Mouse (Mus musculus): ENCODE data around the gene Auts2. TPM values are rescaled to one million over a fixed set of nuclear protein-coding genes. Genes with fewer than 3 reads are reported as not detected.
A peak's percentile ranks its signal among the peaks of the same experiment; 100 is the strongest.

Auts2 gene
- total RNA-seq, 2 experiments from 2014 or later = 28.8 to 35.3 TPM

DNA sequence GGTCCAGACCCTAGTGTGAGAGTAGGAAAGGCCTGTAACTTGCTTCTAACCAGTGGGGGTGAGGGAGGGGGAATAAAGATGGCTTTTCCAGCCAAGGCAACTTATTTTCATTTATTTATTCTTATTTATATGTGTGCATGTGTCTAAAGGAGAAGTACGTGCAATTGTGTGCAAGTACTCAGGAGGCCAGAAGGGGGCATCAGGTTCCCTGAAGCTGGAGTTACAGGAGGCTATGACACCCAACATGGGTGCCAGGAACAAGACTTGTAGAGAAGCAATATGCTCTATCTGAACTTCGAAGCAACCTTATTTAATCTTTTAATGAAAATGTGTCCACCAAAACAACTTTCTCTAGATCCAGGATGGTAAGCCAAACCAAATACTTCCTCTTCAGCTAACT, 39.7 kb downstream of the Auts2 start:
- intact Hi-C loops (cut with DNase I) = no loop called here

DNA sequence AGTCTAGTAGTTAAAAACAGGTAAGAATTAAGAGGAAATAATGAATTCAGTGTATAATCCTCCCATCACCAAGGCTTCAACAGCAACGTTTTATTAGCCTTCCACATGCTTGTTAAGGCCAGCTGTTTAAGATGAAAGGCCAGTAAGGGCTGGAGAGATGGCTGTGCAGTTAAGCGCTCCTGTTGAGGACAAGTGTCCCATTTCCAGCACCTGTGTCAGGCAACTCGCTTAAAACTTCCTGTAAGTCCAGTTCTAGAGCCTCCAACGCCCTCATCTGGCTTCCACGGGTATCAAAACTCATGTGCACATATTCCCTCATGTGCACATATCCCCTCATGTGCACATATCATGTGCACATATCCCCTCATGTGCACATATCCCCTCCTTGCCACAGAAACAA, 41.1 kb downstream of the Auts2 start:
- DNase-seq = no peak
- intact Hi-C loops (cut with DNase I) = no loop called here

More for the DNA sequence above, 39.7 kb downstream of the Auts2 start:
- DNase-seq = no peak

DNA sequence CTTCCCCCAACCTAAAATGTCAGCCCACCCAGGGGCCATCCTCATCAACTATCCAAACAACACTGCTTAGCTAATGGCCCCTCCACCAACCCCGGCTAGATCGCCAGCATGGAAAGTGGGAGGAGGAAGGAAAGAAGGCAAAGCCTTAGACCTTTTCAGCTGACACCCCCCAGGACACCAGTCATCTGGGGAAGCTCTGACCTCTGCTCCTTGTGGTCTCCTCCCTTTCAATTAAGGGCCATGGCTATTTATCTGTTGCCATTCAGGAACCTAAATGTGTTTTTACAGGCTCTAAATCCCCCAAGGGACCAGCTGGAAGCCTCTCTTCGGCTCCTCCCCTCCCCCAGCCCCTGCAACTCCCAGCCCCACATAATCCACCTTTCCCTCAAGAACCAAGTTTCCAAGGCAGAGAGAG, 42.3 kb downstream of the Auts2 start:
- intact Hi-C loops (cut with DNase I) = no loop called here
- no peak for DNase-seq

DNA sequence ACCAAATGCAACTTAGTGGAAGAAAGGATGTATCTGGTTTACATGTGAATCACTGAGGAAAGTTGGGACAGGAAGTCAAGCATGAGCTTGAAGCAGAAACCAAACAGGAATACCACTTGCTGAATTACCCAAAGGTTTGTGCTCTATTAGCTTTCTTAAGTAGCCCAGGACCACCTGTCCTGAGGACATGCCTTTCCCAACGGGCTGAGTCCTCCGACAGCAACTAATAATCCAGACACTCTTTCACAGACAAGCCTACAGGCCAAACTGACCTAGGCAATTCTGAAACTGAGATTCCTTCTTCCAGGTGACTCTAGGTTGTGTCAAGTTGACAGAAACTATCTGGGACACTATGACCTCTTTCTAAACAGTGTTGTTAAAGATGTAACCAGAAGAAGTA, 44.2 kb downstream of the Auts2 start:
- intact Hi-C loops (cut with DNase I) = no loop called here
- no peak for DNase-seq

DNA sequence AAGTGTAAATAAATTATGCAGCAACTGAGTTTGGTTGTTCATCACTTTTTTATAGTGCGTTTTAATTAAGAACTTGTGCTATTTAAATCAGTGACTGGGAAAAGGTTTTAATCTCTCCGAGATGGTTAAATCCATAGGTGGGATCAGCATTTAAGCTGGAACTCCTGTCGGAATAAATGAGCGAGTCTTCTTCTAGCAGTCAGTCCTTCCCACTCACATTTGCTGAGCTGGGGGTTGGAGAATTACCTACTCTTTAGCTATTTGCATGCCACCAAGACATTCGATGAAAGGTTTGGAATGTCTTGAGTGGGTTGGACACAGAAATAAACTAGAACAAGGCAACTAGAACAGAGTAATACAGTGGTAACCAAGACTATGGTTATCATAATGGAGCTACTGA, 45.1 kb downstream of the Auts2 start:
- intact Hi-C loops (cut with DNase I) = no loop called here
- no peak for DNase-seq

DNA sequence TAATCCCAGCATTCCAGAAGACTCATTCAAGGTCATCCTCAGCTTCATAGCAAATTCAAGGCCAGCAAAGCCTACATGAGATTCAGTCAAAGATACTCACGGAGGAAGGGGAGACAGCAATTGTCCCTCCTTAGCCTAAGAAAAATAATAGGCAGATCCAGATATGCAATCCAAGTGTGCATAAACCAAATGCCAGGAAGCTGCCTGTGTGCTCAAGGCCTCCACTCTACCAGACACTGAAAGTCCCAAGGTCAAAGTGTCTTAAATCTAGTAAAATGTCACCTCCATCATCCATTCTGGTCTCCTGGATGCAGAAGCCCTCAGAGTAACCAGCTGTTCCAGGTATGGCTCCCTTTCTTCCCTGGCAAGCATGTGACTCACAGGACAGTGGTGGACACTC, 50.4 kb downstream of the Auts2 start:
- intact Hi-C loops (cut with DNase I) = no loop called here
- no peak for DNase-seq

DNA sequence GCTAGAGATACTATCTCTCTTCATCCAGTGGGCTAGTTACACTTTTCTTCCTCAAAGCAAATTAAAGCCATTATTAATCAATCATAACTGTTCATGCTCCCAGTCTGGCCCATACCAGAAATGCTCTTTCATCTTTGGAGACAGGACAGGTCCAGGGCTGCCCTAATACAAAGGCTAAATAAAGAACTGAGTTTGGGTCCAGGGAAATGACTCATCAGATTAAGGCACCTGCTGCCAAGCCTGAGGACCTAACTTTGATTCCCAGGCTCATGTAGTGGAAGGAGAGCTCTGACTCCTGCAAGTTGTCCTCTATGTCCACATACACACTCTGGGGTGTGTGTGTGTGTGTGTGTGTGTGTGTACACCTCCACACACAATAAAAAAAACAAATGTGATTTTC, 51.1 kb downstream of the Auts2 start:
- intact Hi-C loops (cut with DNase I) = no loop called here
- DNase-seq = peak in 1 of 2 experiments; percentile 25

DNA sequence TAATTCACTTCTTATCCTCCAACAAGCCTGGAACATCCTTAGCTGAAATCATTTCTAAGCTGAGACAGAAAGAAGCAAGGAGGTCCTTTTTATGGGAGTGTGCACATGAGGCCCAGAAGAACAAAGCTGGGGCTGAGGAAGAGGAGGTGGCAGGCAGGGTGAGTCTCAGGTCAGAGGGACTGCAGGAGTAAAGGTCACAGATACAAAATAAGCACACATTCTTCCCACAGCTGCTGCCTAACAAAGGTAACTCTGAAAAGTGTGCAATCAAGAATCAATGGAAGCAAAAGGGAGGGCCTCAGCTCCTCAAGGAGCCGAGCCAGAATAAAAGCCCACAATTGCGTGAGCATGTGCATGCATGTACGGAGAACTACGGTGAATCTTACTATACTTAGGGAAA, 51.6 kb downstream of the Auts2 start:
- intact Hi-C loops (cut with DNase I) = no loop called here
- DNase-seq = no peak

DNA sequence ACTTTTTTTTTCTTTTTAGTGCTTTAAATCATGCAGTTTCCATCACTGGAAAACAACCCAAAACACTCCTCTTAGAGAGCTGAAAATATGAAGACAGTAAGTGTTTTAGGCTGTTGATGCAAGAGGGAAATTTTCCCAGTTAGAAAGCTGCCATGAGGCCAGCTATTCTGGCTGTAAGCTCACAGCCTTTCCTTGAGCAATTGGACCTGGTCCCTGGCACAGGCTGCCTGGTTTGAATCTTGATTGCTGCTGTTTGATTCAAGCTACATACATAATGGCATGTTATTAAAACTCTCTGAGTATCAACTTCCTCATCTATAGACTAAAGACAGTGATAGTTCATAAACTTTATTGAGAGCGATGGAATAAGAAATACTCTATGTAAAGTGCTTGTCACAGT, 52.8 kb downstream of the Auts2 start:
- intact Hi-C loops (cut with DNase I) = no loop called here
- DNase-seq = no peak

DNA sequence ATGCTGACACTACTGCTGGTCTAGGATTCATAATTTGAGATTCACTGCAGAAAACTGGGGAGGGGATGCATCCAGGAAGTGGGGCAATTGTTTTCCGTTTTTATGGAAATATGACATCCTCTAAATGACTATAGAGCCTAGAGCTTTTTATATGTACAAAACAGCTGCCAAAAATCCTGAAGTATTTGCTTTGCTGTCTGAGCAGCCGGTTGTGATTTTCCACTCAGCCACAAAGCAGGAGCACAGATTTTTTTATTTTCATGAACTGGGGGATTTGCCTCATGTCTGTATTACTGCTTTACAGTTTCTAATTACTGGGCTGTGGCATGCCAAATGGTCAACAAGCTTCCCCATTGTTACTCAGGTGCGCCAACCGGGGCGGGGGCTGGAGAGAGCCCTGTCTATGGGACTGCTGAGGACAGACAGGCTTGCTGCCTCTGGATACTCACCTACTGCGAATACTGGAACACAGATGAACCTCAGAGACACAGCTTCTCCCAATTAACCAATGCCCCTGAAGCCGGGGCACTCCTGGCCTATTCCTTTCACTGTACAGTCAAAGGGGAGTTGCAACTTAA, 53.3 kb downstream of the Auts2 start:
- intact Hi-C loops (cut with DNase I) = loop anchor here (5.0 kb wide), 1 partner anchor 52 kb away; the partner anchor contains the start of gene Auts2
- no peak for DNase-seq

DNA sequence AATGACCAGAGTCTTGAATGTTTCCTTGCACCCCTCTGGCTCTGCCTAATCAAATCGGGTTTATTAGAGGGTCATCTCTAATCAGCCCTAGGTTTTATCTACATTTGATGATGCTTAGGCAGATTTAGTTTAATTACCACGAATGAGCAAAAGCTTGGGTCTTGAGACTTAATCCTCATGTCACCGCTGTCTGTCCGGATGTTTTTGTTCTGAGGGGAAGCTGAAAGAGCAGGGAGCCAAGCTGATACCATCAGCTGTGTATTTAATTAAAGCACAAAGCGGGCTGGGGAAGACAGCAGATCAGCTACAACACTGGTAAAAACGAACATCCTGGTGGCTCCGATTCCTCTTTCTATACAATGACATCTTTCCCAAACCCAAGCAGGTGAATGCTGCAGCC, 56.3 kb downstream of the Auts2 start:
- intact Hi-C loops (cut with DNase I) = loop anchor here (5.0 kb wide), 1 partner anchor 55 kb away; the partner anchor contains the start of gene Auts2
- DNase-seq = no peak

DNA sequence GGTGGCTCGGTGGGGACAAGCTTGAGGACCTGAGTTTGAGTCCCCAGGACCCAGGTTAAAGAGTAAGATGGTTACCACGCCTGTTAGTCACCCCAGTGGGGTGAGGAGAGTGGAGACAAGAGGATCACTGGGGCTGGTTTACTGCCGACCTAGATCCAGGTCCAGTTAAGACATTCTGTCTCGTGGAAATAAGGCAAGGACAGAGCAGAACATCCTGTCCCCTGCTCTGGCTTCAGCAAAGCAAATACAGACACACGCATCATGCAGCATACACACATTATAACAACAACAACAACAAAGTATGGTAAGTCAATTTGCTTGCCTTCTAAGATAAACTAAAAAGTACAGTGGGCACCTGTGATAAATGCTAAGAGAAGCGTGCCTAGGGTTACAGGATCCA, 57.1 kb downstream of the Auts2 start:
- intact Hi-C loops (cut with DNase I) = loop anchor here (5.0 kb wide), 1 partner anchor 56 kb away; the partner anchor contains the start of gene Auts2

DNA sequence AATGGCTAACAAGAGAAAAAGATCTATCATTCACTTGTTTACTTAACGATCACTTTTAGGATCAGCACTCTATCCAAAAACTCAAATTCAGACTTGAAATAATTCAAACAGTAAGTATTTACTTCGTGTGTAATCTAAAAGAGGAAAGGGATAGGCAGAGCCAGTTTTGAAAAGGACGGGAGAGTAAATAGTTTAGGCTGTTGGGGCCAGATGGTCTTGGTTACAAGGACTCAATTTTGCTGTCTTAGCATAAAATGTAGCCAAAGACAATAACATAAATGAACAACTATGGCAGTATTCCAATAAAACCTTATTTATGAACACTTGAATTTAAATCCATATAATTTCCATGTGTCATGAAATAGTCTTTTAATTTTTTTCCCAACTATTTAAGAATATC, 57.7 kb downstream of the Auts2 start:
- intact Hi-C loops (cut with DNase I) = loop anchor here (5.0 kb wide), 1 partner anchor 57 kb away; the partner anchor contains the start of gene Auts2
- DNase-seq = no peak

More for the DNA sequence above, 57.1 kb downstream of the Auts2 start:
- no peak for DNase-seq

DNA sequence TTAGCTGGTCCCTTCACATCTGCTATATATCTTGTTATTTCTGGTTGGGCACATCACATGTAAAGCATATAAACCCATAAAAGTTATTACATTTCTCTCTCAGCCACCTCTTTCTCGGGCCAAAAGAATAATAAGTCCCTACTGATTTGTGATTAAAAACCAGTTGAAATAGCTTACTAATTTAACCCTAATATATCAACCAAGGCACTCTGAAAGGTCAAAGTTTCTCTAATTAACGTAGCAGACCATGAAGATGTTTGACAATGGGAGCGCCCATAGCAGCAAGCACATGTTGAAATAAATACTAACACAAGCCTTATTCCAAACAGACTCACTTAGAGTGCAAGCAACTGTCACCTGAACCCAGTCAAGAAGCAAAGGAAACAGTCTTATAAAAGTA, 61.7 kb downstream of the Auts2 start:
- intact Hi-C loops (cut with DNase I) = no loop called here

DNA sequence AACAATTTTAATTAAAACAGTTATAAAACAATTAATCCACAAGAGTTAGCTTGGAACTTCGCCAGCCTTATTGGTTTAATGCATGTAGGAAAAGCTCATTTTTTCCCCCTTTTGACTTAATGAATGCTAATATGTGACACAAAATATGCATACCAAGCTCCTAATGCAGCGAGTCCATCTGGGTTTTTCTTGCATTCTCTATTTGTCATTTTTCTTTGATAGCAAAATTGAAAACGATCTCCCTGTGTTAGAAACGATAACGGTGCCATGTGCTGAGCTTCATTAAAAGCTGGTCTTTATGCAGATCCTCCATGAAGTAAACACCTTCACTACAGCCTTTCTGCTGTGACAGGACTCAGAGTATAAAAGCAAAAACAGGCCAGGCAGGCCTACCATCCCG, 62.7 kb downstream of the Auts2 start:
- intact Hi-C loops (cut with DNase I) = no loop called here
- no peak for DNase-seq

More for the DNA sequence above, 61.7 kb downstream of the Auts2 start:
- DNase-seq = no peak

DNA sequence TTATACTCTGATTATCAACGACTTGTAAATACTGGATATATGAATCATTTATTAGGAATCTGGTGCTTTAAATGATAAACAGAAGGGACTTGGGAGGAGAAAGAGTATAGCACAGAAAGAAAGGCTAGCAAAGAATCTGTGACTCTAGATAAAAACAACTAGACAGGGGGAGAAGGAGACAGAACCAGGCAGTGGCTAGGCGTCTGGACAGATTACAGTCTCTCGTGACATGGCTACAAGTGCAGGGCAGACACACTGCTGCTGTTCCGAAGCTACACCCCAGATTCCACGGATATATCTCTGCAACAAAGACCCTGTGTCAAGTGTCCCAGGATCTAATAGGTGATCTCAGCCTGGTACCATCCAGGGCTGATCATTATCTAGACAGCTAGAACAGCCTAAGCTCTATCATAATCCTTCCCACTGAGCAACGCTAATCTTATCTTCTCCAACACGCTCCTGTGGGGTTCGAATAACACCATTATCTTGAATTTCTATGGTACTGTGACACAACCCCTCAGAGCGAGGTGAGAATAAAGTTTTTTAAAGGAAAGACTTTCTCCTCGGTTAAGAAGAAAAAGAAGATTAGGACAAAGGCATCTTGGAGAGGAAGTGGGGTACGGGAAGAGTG, 63.8 kb downstream of the Auts2 start:
- intact Hi-C loops (cut with DNase I) = no loop called here
- no peak for DNase-seq

DNA sequence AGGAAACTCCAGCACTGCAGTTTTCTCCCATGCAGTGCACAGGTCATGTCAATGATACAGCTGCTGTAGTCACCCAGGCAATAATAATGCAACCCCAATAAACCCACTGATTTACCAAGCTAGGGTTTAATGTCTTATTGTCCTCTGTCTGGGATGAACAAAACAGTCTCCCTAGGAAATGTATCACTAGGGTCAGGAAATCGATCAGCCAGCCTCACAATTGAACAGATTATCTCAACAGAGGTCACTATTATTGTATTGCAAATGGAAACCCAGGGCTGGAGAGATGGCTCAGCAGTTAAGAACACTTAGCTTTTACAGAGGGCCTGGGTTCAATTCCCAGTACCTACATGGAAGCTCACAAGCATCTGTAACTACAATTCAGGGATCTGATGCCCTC, 65.6 kb downstream of the Auts2 start:
- DNase-seq = no peak
- intact Hi-C loops (cut with DNase I) = no loop called here

DNA sequence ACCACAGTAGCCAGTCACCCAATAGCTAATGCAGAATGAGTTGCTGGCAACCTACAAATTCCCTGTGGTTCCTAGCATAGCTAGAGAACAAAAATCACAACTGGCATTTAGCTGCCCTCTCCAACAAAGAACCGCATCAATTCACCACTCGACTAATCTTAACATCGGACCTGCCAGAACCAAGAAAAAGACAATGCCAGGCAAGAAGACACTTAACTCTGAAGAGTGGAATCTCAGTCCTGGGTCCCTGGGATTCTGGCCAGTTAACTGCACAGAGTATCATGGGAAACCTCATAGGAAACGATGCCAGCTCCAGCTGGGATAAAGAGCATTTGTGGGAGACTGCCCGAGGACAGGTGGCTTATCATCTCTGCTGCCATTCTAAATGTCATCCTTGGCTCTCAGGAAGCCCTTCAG, 70.2 kb downstream of the Auts2 start:
- peak in 1 of 2 experiments; percentile 31 for DNase-seq
- intact Hi-C loops (cut with DNase I) = loop anchor here (5.0 kb wide), 1 partner anchor 69 kb away; the partner anchor contains the start of gene Auts2

DNA sequence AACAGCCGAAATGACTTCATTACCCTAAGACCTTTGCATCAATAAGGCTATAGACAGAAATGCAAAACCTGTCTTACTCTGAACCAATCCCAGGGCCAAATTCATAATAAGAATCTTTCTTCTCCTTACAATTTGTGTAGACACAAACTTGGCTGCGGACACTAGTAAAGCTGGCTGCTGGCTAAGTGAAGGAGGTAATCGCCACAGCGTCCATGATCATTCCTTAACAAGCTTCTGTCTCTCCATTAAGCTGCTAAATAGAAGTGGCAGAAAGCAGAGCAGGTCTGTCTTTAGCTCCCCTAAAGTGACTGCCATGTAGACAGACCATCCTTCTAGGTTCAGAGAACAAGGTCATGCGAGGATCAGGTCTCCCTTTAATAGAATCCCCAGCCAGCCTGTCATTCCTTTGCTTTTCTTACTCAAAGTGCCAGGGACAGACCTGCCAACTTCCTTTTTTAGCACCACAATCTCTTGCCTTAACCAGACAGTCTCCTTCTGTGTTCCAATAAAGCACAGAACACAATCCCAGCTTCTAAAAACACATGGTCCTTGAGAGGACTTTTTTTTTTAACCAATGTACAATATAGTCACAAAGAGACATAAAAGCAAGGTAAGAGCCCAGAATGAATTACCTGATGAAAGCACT, 70.8 kb downstream of the Auts2 start:
- DNase-seq = no peak
- intact Hi-C loops (cut with DNase I) = loop anchor here (5.0 kb wide), 1 partner anchor 70 kb away; the partner anchor contains the start of gene Auts2

DNA sequence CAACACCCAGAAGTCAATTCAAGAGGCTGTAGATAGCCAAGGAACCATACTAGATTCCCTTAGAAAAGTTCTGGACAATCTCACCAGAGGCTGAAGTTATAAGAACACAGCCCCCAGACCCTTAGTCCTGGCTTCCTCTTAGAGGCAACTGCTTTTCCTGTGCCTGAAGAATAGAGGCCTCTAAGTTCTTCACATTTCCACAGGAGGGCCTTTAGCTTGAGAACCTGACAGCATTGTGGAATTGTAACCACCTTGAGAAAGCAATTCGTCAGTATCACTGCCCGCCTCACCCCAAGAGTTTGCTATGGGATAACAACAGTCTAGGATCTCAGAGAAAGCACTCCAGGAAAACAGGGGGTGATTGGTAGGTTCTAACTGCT, 75.8 kb downstream of the Auts2 start:
- no peak for DNase-seq
- intact Hi-C loops (cut with DNase I) = no loop called here

DNA sequence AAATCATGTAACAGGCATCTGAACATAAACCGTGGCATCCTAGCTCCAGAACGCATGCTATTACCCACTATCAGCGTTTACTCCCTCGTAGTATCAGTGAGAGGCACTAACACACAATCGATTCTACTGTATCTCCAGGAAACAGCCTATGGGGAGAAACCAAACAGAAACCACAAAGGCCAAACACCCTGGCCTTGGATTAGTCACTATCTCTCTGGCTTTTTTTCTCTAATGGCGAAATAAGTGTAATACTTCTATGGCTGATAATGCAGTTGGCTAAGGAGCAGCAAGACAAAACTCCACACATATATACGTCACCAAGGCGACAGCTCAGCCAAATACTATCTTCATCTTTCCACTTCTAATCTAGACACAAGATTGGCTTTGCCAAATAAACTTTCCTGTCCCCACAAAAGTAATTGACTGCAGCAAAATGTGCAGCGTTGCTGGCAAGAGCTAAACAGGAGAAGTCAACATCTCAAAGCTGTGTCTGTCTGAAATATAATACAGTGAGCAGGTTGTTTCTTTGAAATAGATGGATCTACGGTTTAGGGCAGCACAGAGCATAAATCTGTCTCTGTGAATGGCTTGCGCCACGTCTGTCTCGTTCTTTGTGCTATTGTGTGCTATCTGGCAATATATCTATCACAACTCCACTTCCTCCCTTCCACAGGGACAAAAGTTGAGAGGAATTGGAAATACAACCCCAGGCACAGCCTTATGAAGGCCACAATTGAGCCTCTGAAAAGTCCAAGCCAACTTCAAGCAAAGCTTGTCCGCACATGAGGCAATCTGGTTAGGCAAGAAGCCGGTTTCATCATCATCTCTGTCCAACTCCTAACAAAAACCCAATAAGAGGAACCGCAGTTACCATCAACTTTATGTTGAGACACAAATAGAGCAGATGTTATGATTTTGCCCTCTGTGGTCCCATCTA, 76.4 kb downstream of the Auts2 start:
- peak in 1 of 2 experiments; percentile 35 for DNase-seq
- intact Hi-C loops (cut with DNase I) = no loop called here
